Mouse (Mus musculus): ENCODE measurements around the gene Cts8.
A peak's percentile ranks its signal among the peaks of the same experiment; 100 is the strongest.

Gene Cts8

GRCm38 (mm10) chr13:61255258-61255657 lies at the start of gene Cts8:
Cts8 (minus strand) TSS chr13:61255358.
- DNase-seq, result no peak

- DNase-seq, result no peak
Observed at GRCm38 (mm10) chr13:61288739-61289138, 33.6 kb upstream of the Cts8 start, which contains the start of gene Gm49398. Gm49398 (minus strand) TSS chr13:61288839.

GRCm38 (mm10) chr13:61241076-61241947 lies 13.8 kb downstream of the Cts8 start:
- DNase-seq, result peak; percentile 16 to 29

- DNase-seq, result no peak
Observed at GRCm38 (mm10) chr13:61203310-61203709, 51.8 kb downstream of the Cts8 start, which contains the start of gene Cts6. Cts6 (minus strand) TSS chr13:61203410.

Measured in cerebellum, postnatal 10 days (tissue).